Mouse (Mus musculus) neural tube, embryonic 11.5 days (tissue): ENCODE measurements around the gene Stx8. TPM values are rescaled to one million over a fixed set of nuclear protein-coding genes. Genes with fewer than 3 reads are reported as not detected.

Experiments
- ATAC-seq: fragments of 200-750 bp; cut with Nextera tagmentation; 2 replicates; pipeline ENCODE4 v1.8.0; 2017; ENCODE audit warnings: moderate number of reproducible peaks, mild to moderate bottlenecking, moderate TSS enrichment, moderate library complexity; ENCODE audit not compliant: insufficient read depth, low FRiP score, low TSS enrichment
- DNase-seq: peaks from one replicate; pipeline ENCODE4 v3.0.0-alpha.2; 2015; ENCODE audit warnings: low spot score
- H3K27ac ChIP-seq: fragments of 300-500 bp; sonication (generic); 2 replicates; pipeline ENCODE4 v1.5.1; 2014; ENCODE audit warnings: low read depth, mild to moderate bottlenecking, low read length
- H3K27me3 ChIP-seq: fragments of 300-500 bp; sonication (generic); 2 replicates; pipeline ENCODE4 v1.6.1; 2014; ENCODE audit warnings: mild to moderate bottlenecking, low read length, mixed read lengths; ENCODE audit not compliant: control insufficient read depth, insufficient read depth
- H3K36me3 ChIP-seq: fragments of 300-500 bp; sonication (generic); 2 replicates; pipeline ENCODE4 v1.6.1; 2014; ENCODE audit warnings: mild to moderate bottlenecking, low read length, moderate library complexity, mixed read lengths; ENCODE audit not compliant: control insufficient read depth, insufficient read depth
- H3K4me1 ChIP-seq: fragments of 300-500 bp; sonication (generic); 2 replicates; pipeline ENCODE4 v1.6.1; 2014; ENCODE audit warnings: low read length, mixed read lengths; ENCODE audit not compliant: control insufficient read depth, insufficient read depth
- H3K4me2 ChIP-seq: fragments of 300-500 bp; sonication (generic); 2 replicates; pipeline ENCODE4 v1.6.1; 2014; ENCODE audit warnings: low read depth, mild to moderate bottlenecking, moderate library complexity
- H3K4me3 ChIP-seq: fragments of 300-500 bp; sonication (generic); 2 replicates; pipeline ENCODE4 v1.5.1; 2014; ENCODE audit warnings: low read depth, low read length
- H3K9ac ChIP-seq: fragments of 300-500 bp; sonication (generic); 2 replicates; pipeline ENCODE4 v1.6.1; 2014; ENCODE audit warnings: mild to moderate bottlenecking, low read length
- H3K9me3 ChIP-seq: fragments of 300-500 bp; sonication (generic); 2 replicates; pipeline ENCODE4 v1.6.1; 2016; ENCODE audit warnings: low read length; ENCODE audit not compliant: control insufficient read depth
- WGBS: fragments of 180-500 bp; shearing (Covaris S2); extraction: QIAGEN DNeasy Blood & Tissue Kit; methylation state at CpG from one replicate; pipeline ENCODE4 v1.1.7; 2014; 5-methylcytosine and 5-hydroxymethylcytosine counted together
- polyA plus RNA-seq: library from polyadenylated mRNA; unstranded; fragments of >200 nt; fragmentation: Nextera tagmentation; extraction: Ambion mirVana; gene quantifications from 2 replicates; pipeline ENCODE4 v1.2.1, GENCODE M21; 2014

Gene Stx8
- polyA plus RNA-seq, 1 experiment from 2014 or later = 50.5 TPM

DNA sequence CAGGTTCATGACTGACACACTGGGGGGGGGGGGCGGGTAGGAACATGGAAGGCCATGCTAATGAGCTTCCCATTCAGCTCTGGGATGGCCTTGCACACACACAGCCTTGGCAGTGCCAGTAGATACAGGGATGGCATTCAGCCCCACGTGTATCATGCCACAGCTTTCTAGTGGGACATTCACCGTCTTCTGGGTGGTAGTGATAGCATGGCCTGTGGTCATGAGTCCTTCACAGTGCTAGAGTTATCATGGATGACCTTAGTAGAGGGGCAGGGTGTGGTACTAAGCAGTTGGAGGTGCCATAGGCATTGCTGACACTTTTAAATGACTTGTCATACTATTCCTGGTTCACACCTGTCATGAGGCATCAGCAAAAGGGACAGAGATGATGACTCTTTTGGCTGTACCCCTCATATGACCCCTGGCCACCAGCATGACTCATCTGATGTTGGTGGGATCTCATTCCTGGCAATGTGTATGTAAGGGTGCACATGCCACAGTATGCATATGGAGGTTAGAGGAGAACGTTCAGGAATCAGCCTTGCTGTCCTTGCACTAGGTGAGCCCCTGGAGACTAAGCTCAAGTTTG is 69.4 kb downstream of the Stx8 start:
- no peak overlapping the region for H3K4me2 ChIP-seq
- no peak overlapping the region for H3K4me3 ChIP-seq
- H3K27me3 ChIP-seq = no peaks in the 10 kb centered on the region
- H3K9me3 ChIP-seq = no peaks in the 10 kb centered on the region
- H3K4me1 ChIP-seq = peaks cover 13% of the 10 kb centered on the region
- WGBS = 91% methylated on average over 4 of the region's 4 CpGs
- no peak overlapping the region for H3K27ac ChIP-seq
- no peaks in the 10 kb centered on the region for H3K36me3 ChIP-seq
- no peak overlapping the region for H3K9ac ChIP-seq
- ATAC-seq (no peak), DNase-seq (no peak)

DNA sequence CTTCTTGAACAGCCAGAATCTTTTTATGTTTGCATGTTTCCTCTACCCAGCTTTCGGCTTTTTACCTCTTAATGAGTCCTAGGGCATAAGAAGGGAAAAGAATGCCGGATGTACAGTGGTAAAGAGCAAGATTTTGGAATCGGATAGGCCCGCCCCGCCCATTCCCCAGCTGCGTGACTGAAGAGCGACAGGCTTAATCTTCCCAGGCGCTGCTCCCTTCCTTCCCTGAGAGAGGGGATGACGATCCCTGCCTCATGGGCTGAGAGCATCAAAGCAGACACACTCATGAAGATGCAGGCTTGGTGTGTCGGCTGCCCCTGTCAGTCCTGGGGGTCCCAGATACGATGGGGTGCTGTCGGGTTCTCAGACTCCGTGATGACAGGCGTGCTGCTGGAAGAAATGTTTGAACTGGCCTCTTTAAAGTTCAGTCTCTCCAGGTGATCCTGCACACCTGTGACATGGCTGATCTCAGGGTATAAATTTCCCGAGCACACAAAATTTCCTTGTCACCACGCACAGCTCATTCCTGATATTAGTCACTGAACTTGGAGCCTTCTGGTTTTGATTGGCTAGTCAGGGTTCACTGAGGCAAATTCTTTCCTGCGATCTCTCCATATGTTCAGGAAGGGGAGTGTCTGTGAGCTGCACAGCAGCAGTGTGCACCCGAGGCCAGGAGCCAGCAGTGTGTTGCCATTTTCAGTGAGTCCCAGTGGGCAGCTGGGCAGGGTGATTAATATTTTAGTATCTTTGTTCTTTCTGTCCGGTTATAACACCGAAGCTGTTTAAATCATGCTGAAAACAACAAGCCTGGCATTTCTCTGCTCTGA is 70.4 kb downstream of the Stx8 start:
- Histone ChIP-seq H3K36me3 (no peaks in the 10 kb centered on the region), H3K27ac (no peak overlapping the region; the same call in 1 of the 2 replicates), H3K4me3 (no peak overlapping the region), H3K4me2 (no peak overlapping the region), H3K27me3 (no peaks in the 10 kb centered on the region), H3K9ac (no peak overlapping the region), H3K4me1 (peaks cover 10% of the 10 kb centered on the region), H3K9me3 (no peaks in the 10 kb centered on the region)
- DNase-seq (no peak), ATAC-seq (no peak)
- WGBS = 65% methylated on average over 20 of the region's 20 CpGs

DNA sequence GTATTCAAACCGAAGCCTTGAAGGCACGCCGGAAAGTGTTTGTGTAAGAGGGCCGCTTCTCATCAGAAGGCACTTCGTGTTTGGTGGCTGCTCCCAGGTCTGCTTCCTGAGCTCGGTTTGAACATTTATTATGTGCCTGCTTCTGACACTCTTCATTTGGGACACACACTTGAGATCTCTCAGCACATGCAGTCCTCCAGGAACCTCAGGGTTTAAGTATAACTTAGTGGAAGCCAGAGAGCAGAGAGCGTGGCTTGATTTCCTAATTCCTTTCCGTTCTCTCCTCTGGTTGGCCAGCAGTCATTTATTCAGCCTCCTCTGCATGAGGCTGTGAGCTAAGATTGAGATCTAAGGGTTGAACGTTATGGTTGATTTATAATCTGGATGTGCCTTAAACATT is 71.1 kb downstream of the Stx8 start:
- 67% methylated on average over 9 of the region's 9 CpGs for WGBS
- peak overlapping the region; percentile 42; the same call in 1 of the 2 replicates for H3K27ac ChIP-seq
- no peaks in the 10 kb centered on the region for H3K9me3 ChIP-seq
- H3K4me2 ChIP-seq = no peak overlapping the region
- no peak overlapping the region for H3K4me3 ChIP-seq
- DNase-seq (no peak), ATAC-seq (no peak)
- peaks cover 10% of the 10 kb centered on the region for H3K4me1 ChIP-seq
- no peak overlapping the region for H3K9ac ChIP-seq
- no peaks in the 10 kb centered on the region for H3K27me3 ChIP-seq
- no peaks in the 10 kb centered on the region for H3K36me3 ChIP-seq

DNA sequence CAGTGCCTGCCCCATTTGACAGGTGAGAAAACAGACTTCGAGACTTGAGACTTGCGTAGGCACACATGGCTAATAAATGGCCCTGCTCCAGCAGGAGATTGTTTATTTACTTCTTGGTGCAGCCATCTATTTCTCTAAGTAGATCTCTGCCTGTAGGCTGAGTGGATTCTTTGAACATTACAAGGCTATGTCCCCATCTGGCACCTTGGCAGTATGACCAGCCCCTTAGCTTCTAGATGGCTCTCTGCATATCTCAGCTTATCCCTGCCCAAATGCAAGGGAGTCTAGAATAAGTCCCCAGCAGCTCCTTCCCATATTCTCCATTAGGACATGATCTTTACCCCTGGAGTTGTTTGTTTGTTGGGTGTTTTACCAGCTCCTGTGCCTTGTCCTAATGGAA is 72.1 kb downstream of the Stx8 start:
- DNase-seq = no peak
- ATAC-seq = no peak
- Histone ChIP-seq H3K9ac (no peak overlapping the region), H3K4me1 (peaks cover 10% of the 10 kb centered on the region), H3K9me3 (no peaks in the 10 kb centered on the region), H3K36me3 (no peaks in the 10 kb centered on the region), H3K27ac (no peak overlapping the region), H3K4me3 (no peak overlapping the region), H3K4me2 (no peak overlapping the region), H3K27me3 (no peaks in the 10 kb centered on the region)
- WGBS = 77% methylated on average over 2 of the region's 2 CpGs

DNA sequence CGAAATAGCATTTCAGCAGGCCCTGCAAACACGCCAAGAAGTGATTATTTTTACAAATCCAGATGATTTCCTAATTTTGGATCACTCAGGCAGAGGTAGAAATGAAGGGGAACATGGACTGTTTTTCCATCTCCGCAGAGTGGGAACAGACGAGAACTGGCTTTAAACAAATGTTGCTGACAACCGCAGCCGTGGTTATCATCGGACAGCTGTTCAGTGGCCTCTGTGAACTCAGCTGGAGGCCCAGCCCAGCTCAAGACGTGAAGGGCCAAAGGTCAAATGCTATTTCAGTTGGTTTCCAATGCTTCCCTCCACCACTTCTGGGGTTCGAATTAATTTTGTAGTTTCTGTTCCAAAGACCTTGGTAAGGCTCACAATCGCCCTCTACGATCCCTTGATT is 78.2 kb downstream of the Stx8 start:
- Histone ChIP-seq H3K4me2 (no peak overlapping the region), H3K9ac (no peak overlapping the region), H3K27ac (no peak overlapping the region), H3K36me3 (no peaks in the 10 kb centered on the region), H3K4me3 (no peak overlapping the region), H3K4me1 (peaks cover 11% of the 10 kb centered on the region; the same call in 1 of the 2 replicates), H3K27me3 (no peaks in the 10 kb centered on the region), H3K9me3 (no peaks in the 10 kb centered on the region)
- DNase-seq (peak; percentile 40), ATAC-seq (no peak)
- 17% methylated on average over 11 of the region's 11 CpGs for WGBS

DNA sequence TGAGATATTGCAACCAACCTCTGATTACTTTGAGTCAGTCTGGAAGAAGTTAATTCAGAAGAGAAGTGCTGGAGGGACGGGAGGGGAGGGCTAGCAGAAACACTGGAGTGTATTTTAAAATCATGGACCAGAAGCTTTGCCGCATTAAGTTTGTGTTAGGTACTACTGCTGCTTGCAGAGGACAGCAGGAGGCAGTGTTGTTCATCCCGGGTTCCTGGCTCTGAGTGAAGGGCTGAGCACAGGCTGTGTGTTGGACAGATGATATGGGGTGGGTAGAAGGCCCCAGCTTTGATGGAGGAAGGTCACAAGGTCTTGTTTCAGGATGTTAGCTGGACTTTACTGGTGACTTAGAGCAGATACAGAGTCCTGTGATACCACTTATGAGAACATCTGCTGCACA is 80.9 kb downstream of the Stx8 start:
- H3K27ac ChIP-seq = no peak overlapping the region
- no peak overlapping the region for H3K4me3 ChIP-seq
- no peak overlapping the region for H3K9ac ChIP-seq
- 38% methylated on average over 3 of the region's 3 CpGs for WGBS
- no peak overlapping the region for H3K4me2 ChIP-seq
- no peaks in the 10 kb centered on the region for H3K27me3 ChIP-seq
- no peaks in the 10 kb centered on the region for H3K9me3 ChIP-seq
- DNase-seq = no peak
- H3K4me1 ChIP-seq = peaks cover 20% of the 10 kb centered on the region
- no peak for ATAC-seq
- H3K36me3 ChIP-seq = no peaks in the 10 kb centered on the region

DNA sequence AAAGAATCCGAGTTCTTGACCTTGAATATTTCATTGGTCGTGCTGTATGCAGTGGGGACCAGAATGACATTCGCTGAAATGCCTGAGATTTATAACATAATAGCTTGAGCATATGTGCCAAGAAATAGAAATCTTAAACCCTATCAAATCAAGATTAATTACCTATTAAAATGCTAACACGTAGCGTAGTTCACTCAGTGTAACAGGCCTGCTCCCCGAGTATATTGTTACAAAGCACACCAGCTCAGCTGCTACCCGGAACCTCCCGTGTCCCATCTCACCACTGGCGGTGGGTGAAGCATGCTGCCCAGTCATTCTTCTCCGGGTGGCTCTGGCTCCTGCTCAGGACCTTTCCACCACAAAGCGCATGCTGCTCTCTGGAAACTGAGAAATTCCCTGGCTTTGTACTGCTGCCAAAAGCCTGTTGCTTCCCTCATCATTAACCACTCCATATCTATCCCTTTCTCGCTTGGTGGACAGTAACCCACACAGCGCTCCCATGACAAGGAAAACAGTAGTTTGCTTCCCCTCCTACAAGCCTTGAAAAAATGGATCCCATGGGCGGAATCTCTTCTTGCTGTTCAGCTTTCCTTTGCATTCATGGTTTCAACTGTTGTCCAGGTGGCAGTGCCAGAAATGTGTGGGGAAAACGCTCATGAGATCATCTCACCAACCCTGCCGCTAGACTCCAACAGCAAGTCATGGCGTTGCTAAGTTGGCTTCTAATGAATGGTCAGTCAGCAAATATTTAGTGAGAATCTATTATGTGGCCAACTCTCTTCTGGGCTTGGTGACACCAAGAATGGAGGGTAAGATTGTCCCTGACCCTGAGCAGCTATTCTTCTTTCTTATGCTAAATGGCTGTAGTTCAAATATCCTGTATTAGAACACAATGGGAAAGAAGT is 83.5 kb downstream of the Stx8 start:
- 47% methylated on average over 17 of the region's 17 CpGs for WGBS
- H3K9ac ChIP-seq = no peak overlapping the region
- H3K27me3 ChIP-seq = no peaks in the 10 kb centered on the region
- H3K36me3 ChIP-seq = no peaks in the 10 kb centered on the region
- H3K4me2 ChIP-seq = no peak overlapping the region
- DNase-seq = peak; percentile 38
- H3K27ac ChIP-seq = peak overlapping the region; percentile 30; the same call in 1 of the 2 replicates
- no peaks in the 10 kb centered on the region for H3K9me3 ChIP-seq
- H3K4me3 ChIP-seq = no peak overlapping the region
- H3K4me1 ChIP-seq = peaks cover 9% of the 10 kb centered on the region; the same call in 1 of the 2 replicates
- no peak for ATAC-seq

DNA sequence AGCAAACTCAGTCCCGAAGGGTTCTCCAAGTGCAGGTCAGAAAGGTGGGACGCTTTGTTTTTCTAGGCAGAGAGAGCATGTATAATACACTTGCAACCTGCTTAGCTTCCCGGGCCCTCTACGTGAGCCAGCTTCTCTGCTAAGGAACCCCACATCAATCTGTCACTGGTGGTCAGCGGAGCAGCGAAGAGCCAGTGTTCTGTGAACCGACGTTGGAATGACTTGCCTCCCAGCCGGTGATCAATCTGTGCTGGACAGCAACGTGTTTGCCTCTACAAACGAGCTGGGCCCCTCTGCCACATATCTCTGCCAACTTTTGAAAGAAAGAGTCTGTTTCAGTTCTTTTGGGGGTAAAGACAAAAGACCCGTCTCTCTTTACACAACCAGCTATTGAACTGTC is 84.7 kb downstream of the Stx8 start:
- peak; percentile 71 for DNase-seq
- no peak overlapping the region for H3K9ac ChIP-seq
- no peaks in the 10 kb centered on the region for H3K36me3 ChIP-seq
- 5% methylated on average over 12 of the region's 12 CpGs for WGBS
- H3K4me1 ChIP-seq = peaks cover 9% of the 10 kb centered on the region; the same call in 1 of the 2 replicates
- no peak overlapping the region for H3K4me3 ChIP-seq
- H3K27me3 ChIP-seq = no peaks in the 10 kb centered on the region
- no peak overlapping the region for H3K4me2 ChIP-seq
- H3K27ac ChIP-seq = peak overlapping the region; percentile 47; the same call in 1 of the 2 replicates
- ATAC-seq = peak; percentile 61; the same call in 1 of the 2 replicates
- H3K9me3 ChIP-seq = no peaks in the 10 kb centered on the region
